Mouse (Mus musculus) megakaryocyte, embryonic 14.5 days (primary cell): ENCODE data around the gene Rarg. TPM values are rescaled to one million over a fixed set of nuclear protein-coding genes. Genes with fewer than 3 reads are reported as not detected.

Experiments used
- H3K27me3 ChIP-seq: replicated peaks from 2 replicates; pipeline ENCODE3; 2012; ENCODE audit warnings: inconsistent platforms
- H3K36me3 ChIP-seq: replicated peaks from 2 replicates; pipeline ENCODE3; 2012; ENCODE audit warnings: low read length, inconsistent platforms, mixed read lengths
- H3K4me1 ChIP-seq: 2 replicates; pipeline ENCODE4 v1.6.1; 2012; ENCODE audit warnings: inconsistent platforms
- H3K4me3 ChIP-seq: replicated peaks from 2 replicates; pipeline ENCODE3; 2012; ENCODE audit warnings: moderate library complexity, mild to moderate bottlenecking, inconsistent platforms
- H3K9me3 ChIP-seq: 2 replicates; pipeline ENCODE4 v1.6.1; 2012; ENCODE audit warnings: inconsistent platforms
- FLI1 ChIP-seq: IDR thresholded peaks from 2 replicates; pipeline ENCODE4 v1.6.1; 2012; ENCODE audit warnings: low read length, inconsistent platforms, mixed read lengths
- GATA1 ChIP-seq: IDR thresholded peaks from 3 replicates; pipeline ENCODE4 v1.6.1; 2012; ENCODE audit warnings: mixed read lengths, low read length, inconsistent platforms, borderline replicate concordance
- polyA plus RNA-seq: library from polyadenylated mRNA; stranded (reverse); fragments of >175 nt; gene quantifications from 2 replicates; pipeline ENCODE4 v1.2.3, GENCODE M21; 2012; ENCODE audit warnings: low replicate concordance; ENCODE audit not compliant: insufficient read depth

Gene Rarg
- polyA plus RNA-seq, 1 experiment: 69.9 TPM

- no peak for TF ChIP-seq GATA1
- no peak for TF ChIP-seq FLI1
- peaks cover 58% of the 10 kb centered on the region for H3K4me1 ChIP-seq
- H3K4me3 ChIP-seq: peak overlapping the region; percentile 98
- peaks cover 26% of the 10 kb centered on the region for H3K36me3 ChIP-seq
- no peaks in the 10 kb centered on the region for H3K9me3 ChIP-seq
- no peaks in the 10 kb centered on the region for H3K27me3 ChIP-seq
These were observed 22.6 kb upstream of the Rarg start for GRCm38 (mm10) chr15:102279783-102280520.

GRCm38 (mm10) chr15:102279092-102279782, 21.9 kb upstream of the Rarg start, which contains the start of gene Mfsd5:
Gene Mfsd5, plus strand, starts transcription at chr15:102279454.
- H3K4me1 ChIP-seq: peaks cover 51% of the 10 kb centered on the region
- peak within 1 kb of the TSS; percentile 98 for H3K4me3 ChIP-seq
- H3K27me3 ChIP-seq: no peaks in the 10 kb centered on the region
- TF ChIP-seq GATA1 (no peak), FLI1 (no peak)
- peaks cover 26% of the 10 kb centered on the region for H3K36me3 ChIP-seq
- H3K9me3 ChIP-seq: no peaks in the 10 kb centered on the region

DNA sequence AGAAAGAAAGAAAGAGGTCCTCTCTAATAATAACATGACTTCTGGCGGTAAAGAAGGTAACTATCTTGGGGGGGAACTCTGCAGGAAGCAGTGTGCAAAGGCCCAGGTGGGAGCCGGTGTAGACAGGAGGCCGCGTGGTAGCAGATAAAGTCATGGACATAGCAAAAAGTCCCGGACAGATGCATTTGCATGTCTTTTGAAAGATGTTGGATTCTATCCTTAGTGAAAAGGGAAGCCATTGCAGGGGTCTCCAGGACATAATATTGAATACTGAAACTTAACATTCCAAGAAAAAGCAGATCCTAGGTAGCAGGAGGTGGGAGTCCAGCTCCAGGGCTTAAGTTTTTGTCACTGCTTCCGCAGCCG, 21.4 kb upstream of the Rarg start:
- H3K9me3 ChIP-seq: no peaks in the 10 kb centered on the region
- peaks cover 46% of the 10 kb centered on the region for H3K4me1 ChIP-seq
- H3K27me3 ChIP-seq: no peaks in the 10 kb centered on the region
- peak overlapping the region; percentile 98 for H3K4me3 ChIP-seq
- TF ChIP-seq GATA1 (no peak), FLI1 (no peak)
- H3K36me3 ChIP-seq: peaks cover 26% of the 10 kb centered on the region

DNA sequence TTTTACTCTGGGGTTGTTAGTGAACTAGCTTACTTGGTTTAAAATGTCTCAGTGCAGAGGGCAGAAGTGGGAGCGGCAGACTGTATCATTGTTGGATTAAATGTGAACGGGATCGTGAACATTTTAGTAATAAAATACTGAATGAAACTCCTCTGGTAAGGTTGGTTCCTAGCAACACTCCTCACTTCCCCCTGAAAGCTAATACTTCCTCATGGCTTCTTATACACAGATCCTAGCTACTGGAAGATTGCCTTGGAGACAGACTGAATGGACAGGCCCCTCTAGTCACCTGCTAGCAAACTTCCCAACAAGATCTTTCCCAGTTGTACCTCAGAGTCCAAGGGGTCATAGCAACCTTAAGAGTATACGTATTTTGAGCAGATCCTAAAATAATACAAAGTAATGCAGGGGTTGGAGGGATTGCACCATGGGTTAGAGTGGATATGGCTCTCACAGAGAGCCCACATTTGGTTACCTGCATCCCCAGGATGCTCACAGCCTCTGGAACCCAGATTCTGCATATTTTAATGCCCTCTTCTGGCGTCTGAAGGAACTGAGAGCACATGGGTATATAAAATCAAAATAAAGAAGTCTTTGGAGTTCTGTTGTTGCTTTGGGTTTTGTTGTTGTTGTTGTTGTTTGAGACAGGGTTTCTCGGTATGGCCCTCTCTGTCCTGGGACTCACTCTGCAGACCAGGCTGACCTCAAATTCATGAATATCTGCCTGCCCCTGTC, 16.8 kb upstream of the Rarg start:
- Histone ChIP-seq H3K36me3 (no peaks in the 10 kb centered on the region), H3K4me3 (no peak overlapping the region), H3K4me1 (peaks cover 22% of the 10 kb centered on the region), H3K9me3 (no peaks in the 10 kb centered on the region), H3K27me3 (peaks cover 21% of the 10 kb centered on the region)
- TF ChIP-seq GATA1 (no peak), FLI1 (no peak)

DNA sequence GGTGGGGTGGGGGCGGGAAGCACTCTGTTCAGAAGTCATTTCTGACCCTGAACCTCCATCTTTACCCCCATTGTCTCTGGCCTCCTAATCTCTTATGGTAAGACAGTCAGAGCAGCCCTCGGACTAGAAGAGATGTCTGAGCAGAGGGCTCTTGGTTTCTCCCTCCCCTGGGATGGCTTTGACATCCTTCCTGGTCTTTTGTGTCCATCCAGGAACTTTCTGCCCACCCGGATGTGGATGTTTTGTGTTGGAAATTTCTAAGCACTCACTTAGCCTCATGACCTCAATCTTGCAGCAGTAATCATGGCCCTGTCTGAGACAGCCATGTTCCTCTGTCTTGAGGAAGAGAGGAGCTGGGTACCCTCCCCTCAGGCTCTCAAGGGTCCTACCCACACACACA, 14.1 kb upstream of the Rarg start:
- Histone ChIP-seq H3K4me1 (peaks cover 16% of the 10 kb centered on the region), H3K4me3 (no peak overlapping the region), H3K9me3 (no peaks in the 10 kb centered on the region), H3K36me3 (no peaks in the 10 kb centered on the region), H3K27me3 (peaks cover 23% of the 10 kb centered on the region)
- TF ChIP-seq FLI1 (no peak), GATA1 (no peak)

DNA sequence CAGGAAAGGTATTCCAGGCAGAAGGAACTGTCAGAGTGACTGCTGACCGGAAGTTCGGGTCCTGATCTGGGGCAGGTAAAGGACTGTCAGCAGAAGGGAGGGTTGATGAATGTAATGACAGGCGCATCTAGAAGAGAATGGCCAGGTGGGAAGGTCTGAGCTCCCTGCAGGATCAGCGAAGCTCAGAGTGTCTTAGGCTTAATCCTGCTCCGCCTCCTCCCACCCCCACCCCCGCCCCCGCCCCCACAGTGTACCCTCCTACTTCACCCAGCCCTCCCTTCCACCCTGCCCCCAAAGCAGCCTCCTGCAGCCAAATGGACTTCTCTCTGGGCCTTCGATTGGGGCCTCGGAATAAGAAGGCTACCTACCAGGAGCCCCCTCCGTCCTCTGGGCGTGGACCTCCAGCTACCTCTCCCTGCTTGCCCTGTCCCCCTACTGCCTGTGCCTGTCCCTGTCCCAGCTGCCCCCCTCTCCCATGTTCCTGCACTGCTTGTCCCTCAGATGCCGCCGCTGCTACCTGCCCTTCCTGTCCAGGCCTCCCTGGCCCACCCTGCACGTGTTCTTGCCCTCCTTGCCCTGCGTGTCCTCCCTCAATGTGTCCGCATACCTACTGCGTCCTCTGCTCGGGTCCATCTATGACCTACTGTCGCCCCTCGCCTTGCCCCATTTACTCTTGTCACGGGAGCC, 13.1 kb upstream of the Rarg start, which contains the start of gene Gm9918:
Gm9918 (plus strand) TSS at position 290 of the 687 bp plus-strand sequence.
- H3K4me1 ChIP-seq: peaks cover 16% of the 10 kb centered on the region
- TF ChIP-seq FLI1: no peak
- no peak for TF ChIP-seq GATA1
- H3K36me3 ChIP-seq: no peaks in the 10 kb centered on the region
- H3K27me3 ChIP-seq: peaks cover 25% of the 10 kb centered on the region
- H3K9me3 ChIP-seq: no peaks in the 10 kb centered on the region
- H3K4me3 ChIP-seq: peak within 1 kb of the TSS; percentile 75

- Histone ChIP-seq H3K4me3 (no peak overlapping the region), H3K27me3 (peaks cover 43% of the 10 kb centered on the region), H3K9me3 (no peaks in the 10 kb centered on the region), H3K36me3 (no peaks in the 10 kb centered on the region), H3K4me1 (peaks cover 13% of the 10 kb centered on the region)
- TF ChIP-seq FLI1: no peak
- TF ChIP-seq GATA1: no peak
These were observed 8.2 kb upstream of the Rarg start for GRCm38 (mm10) chr15:102265548-102265947.

DNA sequence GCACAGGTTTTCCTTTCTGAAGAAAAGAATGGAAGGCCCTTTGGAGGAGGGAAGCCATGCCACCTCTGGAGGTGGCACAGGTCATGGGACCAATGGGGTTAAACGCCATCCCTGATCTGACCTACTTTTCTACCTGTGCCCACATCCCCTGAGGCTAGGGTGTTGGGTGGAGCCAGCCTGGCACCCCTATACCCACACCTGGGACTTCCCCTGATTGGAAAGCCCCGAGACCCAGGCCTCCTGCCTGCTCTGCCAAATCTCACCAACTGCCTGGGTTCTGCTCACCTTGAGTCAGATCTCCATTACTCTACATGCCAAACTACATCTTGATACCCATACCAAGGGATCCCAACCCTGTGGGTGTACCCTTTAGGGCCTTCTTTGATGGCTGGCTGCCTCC, 5.7 kb upstream of the Rarg start:
- Histone ChIP-seq H3K4me3 (no peak overlapping the region), H3K36me3 (no peaks in the 10 kb centered on the region), H3K4me1 (peaks cover 28% of the 10 kb centered on the region), H3K9me3 (no peaks in the 10 kb centered on the region), H3K27me3 (peaks cover 55% of the 10 kb centered on the region)
- TF ChIP-seq FLI1 (no peak), GATA1 (no peak)

- H3K9me3 ChIP-seq: no peaks in the 10 kb centered on the region
- no peak for TF ChIP-seq FLI1
- no peak for TF ChIP-seq GATA1
- H3K27me3 ChIP-seq: peaks cover 60% of the 10 kb centered on the region
- H3K4me3 ChIP-seq: peak overlapping the region; percentile 59
- H3K4me1 ChIP-seq: peaks cover 32% of the 10 kb centered on the region
- no peaks in the 10 kb centered on the region for H3K36me3 ChIP-seq
These were observed 5.3 kb upstream of the Rarg start for GRCm38 (mm10) chr15:102262582-102262981.
